Mouse (Mus musculus): Measurements from ENCODE around the gene Prpf31.

- TF ChIP-seq CTCF (IDR thresholded peaks at IDR 0.05; ENCODE audit: low read depth, low read length) (no peak), POLR2A (IDR thresholded peaks at IDR 0.05; ENCODE audit: extremely low read depth, insufficient read depth, low read length) (no peak)
Observed at GRCm38 (mm10) chr7:3611006-3611405, 18.8 kb upstream of the Prpf31 start.

All from liver, adult 2 months (tissue).